Mouse (Mus musculus) hindbrain, embryonic 15.5 days (tissue): ENCODE data around the gene Jsrp1. TPM values are rescaled to one million over a fixed set of nuclear protein-coding genes. Genes with fewer than 3 reads are reported as not detected.
"Not testable (repeated sequence)": the region's sequence is repeated elsewhere in the genome, so short reads cannot be mapped to it uniquely, and the experiment has no call there.

Source experiments
- ATAC-seq: fragments of 200-750 bp; cut with Nextera tagmentation; 2 replicates; pipeline ENCODE4 v1.8.0; 2017; ENCODE audit warnings: low read depth, moderate number of reproducible peaks, moderate TSS enrichment; ENCODE audit not compliant: low FRiP score
- H3K27ac ChIP-seq: fragments of 300-500 bp; sonication (generic); replicated peaks from 2 replicates; pipeline ENCODE4 v1.5.1; 2015; ENCODE audit warnings: mild to moderate bottlenecking, inconsistent platforms
- H3K27me3 ChIP-seq: fragments of 300-500 bp; sonication (generic); 2 replicates; pipeline ENCODE4 v1.6.1; 2015; ENCODE audit warnings: control low read depth, inconsistent platforms
- H3K36me3 ChIP-seq: fragments of 300-500 bp; sonication (generic); 2 replicates; pipeline ENCODE4 v1.6.1; 2015; ENCODE audit warnings: control low read depth, inconsistent platforms
- H3K4me1 ChIP-seq: fragments of 300-500 bp; sonication (generic); replicated peaks from 2 replicates; pipeline ENCODE4 v1.6.1; 2015; ENCODE audit warnings: control low read depth, inconsistent platforms
- H3K4me2 ChIP-seq: fragments of 300-500 bp; sonication (generic); 2 replicates; pipeline ENCODE4 v1.6.1; 2015; ENCODE audit warnings: moderate library complexity, mild to moderate bottlenecking, inconsistent platforms
- H3K4me3 ChIP-seq: fragments of 300-500 bp; sonication (generic); 2 replicates; pipeline ENCODE4 v1.5.1; 2015; ENCODE audit warnings: mild to moderate bottlenecking, inconsistent platforms
- H3K9ac ChIP-seq: fragments of 300-500 bp; sonication (generic); 2 replicates; pipeline ENCODE4 v1.6.1; 2015; ENCODE audit warnings: inconsistent platforms
- H3K9me3 ChIP-seq: fragments of 300-500 bp; sonication (generic); 2 replicates; pipeline ENCODE4 v1.6.1; 2016; ENCODE audit warnings: control low read depth, inconsistent platforms
- WGBS: fragments of 180-500 bp; shearing (Covaris S2); methylation state at CpG from one replicate; pipeline ENCODE4 v1.1.7; 2015; 5-methylcytosine and 5-hydroxymethylcytosine counted together
- polyA plus RNA-seq: library from polyadenylated mRNA; unstranded; fragments of >200 nt; fragmentation: Nextera tagmentation; extraction: Ambion mirVana; gene quantifications from 2 replicates; pipeline ENCODE4 v1.2.1, GENCODE M21; 2015

The Jsrp1 gene
- polyA plus RNA-seq, 1 experiment from 2014 or later, result 0.95 TPM

- H3K4me1 ChIP-seq, result peaks cover 34% of the 10 kb centered on the region
- no peak overlapping the region for H3K27ac ChIP-seq
- no peak overlapping the region for H3K4me2 ChIP-seq
- H3K9ac ChIP-seq, result no peak overlapping the region
- no peak for ATAC-seq
- H3K4me3 ChIP-seq, result no peak overlapping the region
- H3K27me3 ChIP-seq, result peaks cover 22% of the 10 kb centered on the region
- 6% methylated on average over 9 of the region's 9 CpGs for WGBS
- H3K36me3 ChIP-seq, result peaks cover 24% of the 10 kb centered on the region
- H3K9me3 ChIP-seq, result no peaks in the 10 kb centered on the region
These were observed 17.8 kb upstream of the Jsrp1 start for GRCm38 (mm10) chr10:80831136-80831535.

- no peak for ATAC-seq
These were observed 16.3 kb upstream of the Jsrp1 start for GRCm38 (mm10) chr10:80829359-80830278.

GRCm38 (mm10) chr10:80828587-80828986, 15.3 kb upstream of the Jsrp1 start:
- WGBS, result 82% methylated on average over 9 of the region's 9 CpGs
- not testable (repeated sequence) for H3K9ac ChIP-seq
- H3K4me1 ChIP-seq, result peaks cover 25% of the 10 kb centered on the region

More at GRCm38 (mm10) chr10:80829359-80830278, 16.3 kb upstream of the Jsrp1 start:
- no peak overlapping the region for H3K27ac ChIP-seq
- no peak overlapping the region for H3K4me2 ChIP-seq
- no peak overlapping the region for H3K4me3 ChIP-seq
- peaks cover 24% of the 10 kb centered on the region for H3K36me3 ChIP-seq
- peaks cover 13% of the 10 kb centered on the region for H3K27me3 ChIP-seq
- no peaks in the 10 kb centered on the region for H3K9me3 ChIP-seq
- H3K9ac ChIP-seq, result no peak overlapping the region
- WGBS, result 60% methylated on average over 1 of the region's 1 CpGs
- H3K4me1 ChIP-seq, result peaks cover 25% of the 10 kb centered on the region

GRCm38 (mm10) chr10:80827870-80828420, 14.6 kb upstream of the Jsrp1 start:
- H3K4me2 ChIP-seq, result peak overlapping the region; percentile 95
- peaks cover 25% of the 10 kb centered on the region for H3K4me1 ChIP-seq
- H3K4me3 ChIP-seq, result peak overlapping the region; percentile 85
- no peaks in the 10 kb centered on the region for H3K9me3 ChIP-seq
- peaks cover 19% of the 10 kb centered on the region for H3K36me3 ChIP-seq
- no peaks in the 10 kb centered on the region for H3K27me3 ChIP-seq
- H3K9ac ChIP-seq, result peak overlapping the region; percentile 93
- no peak overlapping the region for H3K27ac ChIP-seq
- ATAC-seq, result no peak
- WGBS, result 67% methylated on average over 10 of the region's 10 CpGs

More at GRCm38 (mm10) chr10:80828587-80828986, 15.3 kb upstream of the Jsrp1 start:
- peaks cover 19% of the 10 kb centered on the region for H3K36me3 ChIP-seq
- not testable (repeated sequence) for H3K27ac ChIP-seq, H3K27me3 ChIP-seq, H3K9me3 ChIP-seq, ATAC-seq
- H3K4me2 ChIP-seq, result peak overlapping the region; percentile 95
- peak overlapping the region; percentile 85 for H3K4me3 ChIP-seq

- Histone ChIP-seq H3K4me3 (peak overlapping the region; percentile 85), H3K36me3 (peaks cover 19% of the 10 kb centered on the region)
These were observed 14.0 kb upstream of the Jsrp1 start for GRCm38 (mm10) chr10:80827063-80827869.

GRCm38 (mm10) chr10:80826151-80827062, 13.1 kb upstream of the Jsrp1 start, which contains the start of gene Oaz1:
Oaz1 (plus strand) TSS chr10:80826656.
- Histone ChIP-seq H3K9ac (peak within 1 kb of the TSS; percentile 93), H3K4me3 (peak within 1 kb of the TSS; percentile 85), H3K4me1 (peaks cover 25% of the 10 kb centered on the region), H3K27ac (peak within 1 kb of the TSS; percentile 93), H3K9me3 (no peaks in the 10 kb centered on the region), H3K4me2 (peak within 1 kb of the TSS; percentile 95), H3K36me3 (peaks cover 19% of the 10 kb centered on the region), H3K27me3 (no peaks in the 10 kb centered on the region)
- under 1% methylated on average over 81 of the region's 82 CpGs for WGBS
- peak; percentile 98 for ATAC-seq

More at GRCm38 (mm10) chr10:80827063-80827869, 14.0 kb upstream of the Jsrp1 start:
- no peaks in the 10 kb centered on the region for H3K9me3 ChIP-seq
- peak overlapping the region; percentile 93 for H3K27ac ChIP-seq
- H3K27me3 ChIP-seq, result no peaks in the 10 kb centered on the region
- peak overlapping the region; percentile 93 for H3K9ac ChIP-seq
- H3K4me1 ChIP-seq, result peaks cover 25% of the 10 kb centered on the region
- peak overlapping the region; percentile 95 for H3K4me2 ChIP-seq
- 8% methylated on average over 29 of the region's 29 CpGs for WGBS
- no peak for ATAC-seq

GRCm38 (mm10) chr10:80824827-80825226, 11.5 kb upstream of the Jsrp1 start:
- H3K4me3 ChIP-seq, result no peak overlapping the region
- no peak overlapping the region for H3K27ac ChIP-seq
- H3K27me3 ChIP-seq, result no peaks in the 10 kb centered on the region
- ATAC-seq, result no peak
- no peak overlapping the region for H3K9ac ChIP-seq
- no peaks in the 10 kb centered on the region for H3K9me3 ChIP-seq
- H3K36me3 ChIP-seq, result peaks cover 8% of the 10 kb centered on the region
- no peak overlapping the region for H3K4me2 ChIP-seq
- peaks cover 21% of the 10 kb centered on the region for H3K4me1 ChIP-seq
- 81% methylated on average over 2 of the region's 2 CpGs for WGBS

- Histone ChIP-seq H3K27ac (no peak overlapping the region), H3K27me3 (no peaks in the 10 kb centered on the region), H3K9me3 (no peaks in the 10 kb centered on the region), H3K4me3 (no peak overlapping the region), H3K9ac (no peak overlapping the region), H3K36me3 (0 out of 2 replicates have a peak, but pooled peaks cover under 1% of the 10 kb centered on the region), H3K4me2 (no peak overlapping the region), H3K4me1 (peaks cover 14% of the 10 kb centered on the region)
- no peak for ATAC-seq
- 73% methylated on average over 8 of the region's 8 CpGs for WGBS
These were observed 10.7 kb upstream of the Jsrp1 start for GRCm38 (mm10) chr10:80823847-80824643.

GRCm38 (mm10) chr10:80823316-80823715, 10.0 kb upstream of the Jsrp1 start:
- Histone ChIP-seq H3K27me3 (no peaks in the 10 kb centered on the region), H3K4me2 (no peak overlapping the region), H3K9ac (no peak overlapping the region), H3K36me3 (no peaks in the 10 kb centered on the region), H3K4me3 (no peak overlapping the region), H3K4me1 (peaks cover 10% of the 10 kb centered on the region), H3K9me3 (no peaks in the 10 kb centered on the region), H3K27ac (no peak overlapping the region)
- 82% methylated on average over 1 of the region's 1 CpGs for WGBS
- ATAC-seq, result no peak

GRCm38 (mm10) chr10:80822528-80822927, 9.2 kb upstream of the Jsrp1 start:
- Histone ChIP-seq H3K36me3 (no peaks in the 10 kb centered on the region), H3K9ac (no peak overlapping the region), H3K27me3 (no peaks in the 10 kb centered on the region), H3K4me1 (peaks cover 2% of the 10 kb centered on the region), H3K4me2 (no peak overlapping the region), H3K4me3 (no peak overlapping the region), H3K9me3 (no peaks in the 10 kb centered on the region), H3K27ac (no peak overlapping the region)
- 91% methylated on average over 5 of the region's 5 CpGs for WGBS
- no peak for ATAC-seq
